Mouse (Mus musculus): ENCODE measurements at regions not wholly inside any gene's neighbourhood (a gene's known extent, or its start where the extent isn't known, plus 50 kb on each side); places are given as distances from the start of the nearest gene placed in this dataset.

DNA sequence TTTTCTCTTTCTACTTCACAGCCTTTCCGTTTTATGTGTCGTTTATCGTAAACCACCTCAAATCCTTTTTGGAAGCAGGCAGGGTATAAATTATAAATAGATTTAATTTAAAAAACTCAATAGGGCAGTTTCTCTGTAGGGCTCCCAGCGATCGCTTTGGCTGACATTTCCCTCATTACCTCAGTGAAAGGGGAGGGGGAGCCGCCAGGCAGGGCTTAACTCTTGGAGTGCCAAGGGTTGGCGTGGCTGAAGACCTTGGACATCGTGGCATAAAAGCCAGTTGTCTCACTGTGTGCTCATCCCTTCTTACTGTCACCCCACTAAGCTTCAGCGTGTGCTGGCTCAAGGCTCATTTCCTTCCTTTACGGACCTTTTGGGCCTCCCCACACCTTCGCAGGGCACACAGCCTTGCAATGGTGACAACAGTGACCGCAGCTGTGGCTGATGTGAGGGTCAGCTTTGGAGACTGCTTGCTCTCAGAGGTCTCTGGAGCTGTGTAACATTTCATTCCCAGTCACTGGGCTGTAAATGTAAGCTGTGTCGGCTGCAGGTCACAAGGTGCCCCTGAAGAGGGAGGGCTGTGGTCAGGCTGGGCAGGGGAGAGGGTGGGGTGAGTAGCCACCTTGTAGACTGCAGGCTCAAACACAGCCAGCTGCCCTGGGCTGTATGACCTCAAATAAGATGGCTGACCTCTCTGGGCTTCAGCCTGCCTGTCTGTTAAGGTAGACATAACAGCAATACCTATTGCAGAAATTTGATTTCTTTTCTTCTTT, 81.6 kb upstream of the Stx16 start:
- TF ChIP-seq POLR2A (IDR thresholded peaks at IDR 0.05; ENCODE audit: borderline replicate concordance, control insufficient read depth, low read depth, low read length): no peak
- no peak for TF ChIP-seq CTCF (IDR thresholded peaks at IDR 0.05; ENCODE audit: control insufficient read depth, insufficient read depth, low read length)
